In the genomic region with DNA sequence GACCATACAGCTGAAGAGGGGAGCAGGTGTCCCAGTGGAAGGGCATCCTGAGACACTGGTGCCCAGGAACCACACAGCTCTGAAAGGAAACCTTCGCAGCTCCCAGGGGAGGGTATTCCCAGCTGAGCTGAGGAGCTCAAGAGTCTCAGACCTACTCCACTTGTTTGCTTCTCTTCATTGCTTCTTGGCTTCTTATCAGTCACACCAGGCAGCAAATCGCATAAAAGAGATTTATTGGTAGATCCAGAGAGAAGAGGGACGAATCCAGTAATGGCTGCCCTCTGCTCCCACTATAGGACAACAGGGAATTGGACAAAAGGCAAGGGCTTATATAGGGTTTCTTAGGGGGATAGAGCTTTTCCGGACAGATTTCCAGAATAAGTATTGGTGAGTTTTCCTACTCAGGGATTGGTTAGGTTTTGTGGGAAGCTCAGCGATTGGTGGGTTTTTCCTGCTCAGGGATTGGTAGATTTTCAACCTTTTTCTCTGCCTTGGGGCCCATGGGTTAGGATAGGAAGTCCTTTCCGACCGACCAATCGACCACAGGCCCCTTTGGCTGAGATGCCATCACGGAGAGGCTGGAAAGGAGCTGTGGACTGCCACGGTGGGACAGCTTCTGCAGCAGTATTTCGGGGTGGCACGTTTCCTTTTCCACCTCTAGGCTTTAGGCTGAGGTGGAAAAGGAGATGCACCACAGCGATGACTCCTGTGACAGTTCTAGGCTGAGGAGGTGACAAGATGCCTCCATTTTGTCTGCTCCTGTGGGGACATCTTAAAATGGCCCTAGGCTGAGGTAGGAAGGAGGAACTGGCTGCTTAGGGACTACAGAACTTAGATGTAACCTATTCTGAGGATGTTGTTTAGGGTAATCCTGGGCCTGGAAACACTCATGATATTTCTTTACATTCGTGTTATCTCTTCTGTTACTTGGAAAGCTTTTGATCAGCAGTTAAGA, we compare ENCODE assay signal across 8 mouse cellular contexts. TPM values are rescaled to one million over a fixed set of nuclear protein-coding genes. Genes with fewer than 3 reads are reported as not detected.
DNase-seq lines count a peak whose midpoint lies in the region; ATAC-seq and TF ChIP-seq lines count a peak whose summit lies in the region.

No protein-coding gene starts in this region.

- TF ChIP-seq CTCF in brain, embryonic 14.5 days (IDR thresholded peaks at IDR 0.05; ENCODE audit: borderline replicate concordance, extremely low read depth, insufficient read depth, insufficient read length), result no peak

- H3K4me1 ChIP-seq in kidney, embryonic 15.5 days, result peaks cover 24% of the 10 kb centered on the region
- H3K4me1 ChIP-seq in intestine, embryonic 14.5 days (replicated peaks; ENCODE audit: control insufficient read depth, insufficient read depth, low read length), result peaks cover 11% of the 10 kb centered on the region
- H3K4me1 ChIP-seq in neural tube, embryonic 13.5 days (replicated peaks), result peaks cover 31% of the 10 kb centered on the region

- peak overlapping the region; percentile 70 for H3K4me3 ChIP-seq in kidney, embryonic 15.5 days (replicated peaks)
- H3K4me3 ChIP-seq in intestine, embryonic 14.5 days (ENCODE audit: low read depth, low read length), result peak overlapping the region; percentile 96
- peak overlapping the region; percentile 95 for H3K4me3 ChIP-seq in neural tube, embryonic 13.5 days

- H3K9ac ChIP-seq in kidney, embryonic 15.5 days, result peak overlapping the region; percentile 23
- H3K9ac ChIP-seq in intestine, embryonic 14.5 days (ENCODE audit: low read length), result no peak overlapping the region; the same call in 1 of the 2 replicates
- H3K9ac ChIP-seq in neural tube, embryonic 13.5 days, result peak overlapping the region; percentile 92

- no peaks in the 10 kb centered on the region for H3K27me3 ChIP-seq in kidney, embryonic 15.5 days
- no peaks in the 10 kb centered on the region for H3K27me3 ChIP-seq in intestine, embryonic 14.5 days (replicated peaks; ENCODE audit: control insufficient read depth, insufficient read depth, low read length)
- H3K27me3 ChIP-seq in neural tube, embryonic 13.5 days, result no peaks in the 10 kb centered on the region

- no peak for ATAC-seq in kidney, embryonic 15.5 days (replicated peaks; ENCODE audit: low FRiP score)
- no peak for ATAC-seq in intestine, embryonic 14.5 days (replicated peaks; ENCODE audit: low FRiP score, low TSS enrichment, low read depth)
- no peak for ATAC-seq in neural tube, embryonic 13.5 days (ENCODE audit: low read depth)

- no peaks in the 10 kb centered on the region for H3K9me3 ChIP-seq in kidney, embryonic 15.5 days (replicated peaks)
- no peaks in the 10 kb centered on the region for H3K9me3 ChIP-seq in intestine, embryonic 14.5 days (ENCODE audit: control insufficient read depth, low read length)
- no peaks in the 10 kb centered on the region for H3K9me3 ChIP-seq in neural tube, embryonic 13.5 days

- DNase-seq in kidney, postnatal 36 days, result no peak
- peak; percentile 8 for DNase-seq in brain, embryonic 14.5 days (ENCODE audit: low read depth)
- DNase-seq in intestine, embryonic 14.5 days (ENCODE audit: low spot score), result peak; percentile 59
- no peak for DNase-seq in layer of hippocampus, adult 11-12 months (ENCODE audit: low spot score)
- no peak for DNase-seq in cerebellum, adult 9-11 months
- no peak for DNase-seq in urinary bladder, adult 18-20 months (ENCODE audit: low spot score in 2 of 2)

- 77% methylated on average over 14 of the region's 14 CpGs for WGBS in kidney, embryonic 15.5 days
- 80% methylated on average over 14 of the region's 14 CpGs for WGBS in intestine, embryonic 14.5 days
- WGBS in neural tube, embryonic 13.5 days, result 77% methylated on average over 14 of the region's 14 CpGs

- H3K36me3 ChIP-seq in kidney, embryonic 15.5 days, result peaks cover 7% of the 10 kb centered on the region
- peaks cover 7% of the 10 kb centered on the region for H3K36me3 ChIP-seq in intestine, embryonic 14.5 days (ENCODE audit: control insufficient read depth, insufficient read depth, low read length)
- no peaks in the 10 kb centered on the region for H3K36me3 ChIP-seq in neural tube, embryonic 13.5 days

- H3K27ac ChIP-seq in kidney, embryonic 15.5 days, result peak overlapping the region; percentile 91
- H3K27ac ChIP-seq in intestine, embryonic 14.5 days (ENCODE audit: low read depth), result no peak overlapping the region
- no peak overlapping the region for H3K27ac ChIP-seq in neural tube, embryonic 13.5 days (replicated peaks)

- TF ChIP-seq POLR2A in brain, embryonic 14.5 days (IDR thresholded peaks at IDR 0.05; ENCODE audit: borderline replicate concordance, extremely low read depth, insufficient read depth, insufficient read length, poor library complexity, severe bottlenecking), result no peak

- peak overlapping the region; percentile 72 for H3K4me2 ChIP-seq in kidney, embryonic 15.5 days
- H3K4me2 ChIP-seq in intestine, embryonic 14.5 days (ENCODE audit: low read length), result peak overlapping the region; percentile 87
- H3K4me2 ChIP-seq in neural tube, embryonic 13.5 days, result peak overlapping the region; percentile 80

RNA-seq across cellular contexts. Expression of a gene that starts 1.7 kb away (rescaled TPM):
- polyA plus RNA-seq in kidney, embryonic 15.5 days (2015; fragmentation: Nextera tagmentation; extraction: Ambion mirVana), result 17.8 and 21.9 TPM in 2 replicates
- 57.1 and 60.1 TPM in 2 replicates for polyA plus RNA-seq in brain, embryonic 14.5 days (2012; rRNA removed)
- polyA plus RNA-seq in intestine, embryonic 14.5 days (2014; fragmentation: Nextera tagmentation; extraction: Ambion mirVana), result 18.2 and 19.3 TPM in 2 replicates
- polyA plus RNA-seq in neural tube, embryonic 13.5 days (2015; fragmentation: Nextera tagmentation; extraction: Ambion mirVana), result 27.6 and 28.3 TPM in 2 replicates

RNA-seq across cellular contexts. Expression of a gene that starts 1.9 kb away (rescaled TPM):
- polyA plus RNA-seq in kidney, embryonic 15.5 days (2015; fragmentation: Nextera tagmentation; extraction: Ambion mirVana), result 98.7 and 113 TPM in 2 replicates
- polyA plus RNA-seq in brain, embryonic 14.5 days (2012; rRNA removed), result 51.6 and 55.4 TPM in 2 replicates
- 103 and 107 TPM in 2 replicates for polyA plus RNA-seq in intestine, embryonic 14.5 days (2014; fragmentation: Nextera tagmentation; extraction: Ambion mirVana)
- polyA plus RNA-seq in neural tube, embryonic 13.5 days (2015; fragmentation: Nextera tagmentation; extraction: Ambion mirVana), result 100 and 112 TPM in 2 replicates

RNA-seq across cellular contexts. Expression of a gene that starts 34.7 kb away (rescaled TPM):
- polyA plus RNA-seq in kidney, embryonic 15.5 days (2015; fragmentation: Nextera tagmentation; extraction: Ambion mirVana), result 23.6 and 25.9 TPM in 2 replicates
- 63.0 and 65.4 TPM in 2 replicates for polyA plus RNA-seq in brain, embryonic 14.5 days (2012; rRNA removed)
- polyA plus RNA-seq in intestine, embryonic 14.5 days (2014; fragmentation: Nextera tagmentation; extraction: Ambion mirVana), result 22.1 and 22.7 TPM in 2 replicates
- polyA plus RNA-seq in neural tube, embryonic 13.5 days (2015; fragmentation: Nextera tagmentation; extraction: Ambion mirVana), result 39.2 and 49.2 TPM in 2 replicates

Comparison
In these comparisons a context has a peak if more than half of its experiments do, and no peak if none do; other contexts are left out.
1. DNase-seq: peak in brain, embryonic 14.5 days (single experiment) and intestine, embryonic 14.5 days (single experiment); none in kidney, postnatal 36 days (0 of 2), layer of hippocampus, adult 11-12 months (single experiment), cerebellum, adult 9-11 months (single experiment) and urinary bladder, adult 18-20 months (0 of 2).
2. Peak in every context shown above with its lines, with median percentiles within 50 percentile points of each other: H3K4me2 ChIP-seq and H3K4me3 ChIP-seq.